In genomic region chr11:73177509-73177875, GRCm38 (mm10) we compare ENCODE assay signal across 8 mouse cellular contexts. TPM values are rescaled to one million over a fixed set of nuclear protein-coding genes. Genes with fewer than 3 reads are reported as not detected.
DNase-seq lines count a peak whose midpoint lies in the region; ATAC-seq and TF ChIP-seq lines count a peak whose summit lies in the region.

No protein-coding gene starts in this region.

- WGBS in cerebellum, adult 2 months, result 0% methylated on average over 28 of the region's 28 CpGs
- WGBS in hindbrain, embryonic 15.5 days, result 0% methylated on average over 28 of the region's 28 CpGs
- under 1% methylated on average over 28 of the region's 28 CpGs for WGBS in limb, embryonic 15.5 days
- 0% methylated on average over 28 of the region's 28 CpGs for WGBS in midbrain, embryonic 14.5 days
- WGBS in thymus, adult 2 months, result 1% methylated on average over 28 of the region's 28 CpGs

- peak overlapping the region; percentile 44; the same call in 1 of the 2 replicates for H3K27ac ChIP-seq in cerebellum, adult 2 months (ENCODE audit: insufficient read depth, low read length)
- peak overlapping the region; percentile 85 for H3K27ac ChIP-seq in hindbrain, embryonic 15.5 days (replicated peaks)
- H3K27ac ChIP-seq in limb, embryonic 15.5 days, result peak overlapping the region; percentile 96
- H3K27ac ChIP-seq in midbrain, embryonic 14.5 days (replicated peaks; ENCODE audit: low read depth, low read length), result peak overlapping the region; percentile 86
- H3K27ac ChIP-seq in thymus, adult 2 months (ENCODE audit: control insufficient read depth, insufficient read depth, low read length), result no peak overlapping the region

- H3K27me3 ChIP-seq in cerebellum, adult 2 months (ENCODE audit: control insufficient read depth, insufficient read depth, low read length), result no peaks in the 10 kb centered on the region
- H3K27me3 ChIP-seq in hindbrain, embryonic 15.5 days, result no peaks in the 10 kb centered on the region
- no peaks in the 10 kb centered on the region for H3K27me3 ChIP-seq in limb, embryonic 15.5 days
- no peaks in the 10 kb centered on the region for H3K27me3 ChIP-seq in midbrain, embryonic 14.5 days (ENCODE audit: control insufficient read depth, insufficient read depth, low read length)
- no peaks in the 10 kb centered on the region for H3K27me3 ChIP-seq in thymus, adult 2 months (ENCODE audit: control insufficient read depth, insufficient read depth, low read length)

- H3K9me3 ChIP-seq in hindbrain, embryonic 15.5 days, result no peaks in the 10 kb centered on the region
- H3K9me3 ChIP-seq in limb, embryonic 15.5 days, result no peaks in the 10 kb centered on the region
- H3K9me3 ChIP-seq in midbrain, embryonic 14.5 days (ENCODE audit: control insufficient read depth, low read length), result no peaks in the 10 kb centered on the region

- H3K36me3 ChIP-seq in hindbrain, embryonic 15.5 days, result peaks cover 16% of the 10 kb centered on the region
- H3K36me3 ChIP-seq in limb, embryonic 15.5 days, result peaks cover 25% of the 10 kb centered on the region
- peaks cover 26% of the 10 kb centered on the region; the same call in 1 of the 2 replicates for H3K36me3 ChIP-seq in midbrain, embryonic 14.5 days (ENCODE audit: control insufficient read depth, insufficient read depth, low read length)
- no peaks in the 10 kb centered on the region for H3K36me3 ChIP-seq in thymus, adult 2 months (ENCODE audit: control insufficient read depth, insufficient read depth, low read length)

- no peak for TF ChIP-seq CTCF in cerebellum, adult 2 months (IDR thresholded peaks at IDR 0.05; ENCODE audit: borderline replicate concordance, insufficient read depth, low read depth, low read length)
- no peak for TF ChIP-seq CTCF in brain, embryonic 14.5 days (IDR thresholded peaks at IDR 0.05; ENCODE audit: borderline replicate concordance, extremely low read depth, insufficient read depth, insufficient read length)
- no peak for TF ChIP-seq CTCF in thymus, adult 2 months (IDR thresholded peaks at IDR 0.05; ENCODE audit: borderline replicate concordance, control insufficient read depth, extremely low read depth, insufficient read depth, low read length, poor library complexity)

- ATAC-seq in hindbrain, embryonic 15.5 days (ENCODE audit: low FRiP score, low read depth), result no peak; the same call in 1 of the 2 replicates
- ATAC-seq in limb, embryonic 15.5 days (ENCODE audit: insufficient number of reproducible peaks, low FRiP score, low TSS enrichment, low read depth), result peak; percentile 78
- peak; percentile 62 for ATAC-seq in midbrain, embryonic 14.5 days (ENCODE audit: low FRiP score, low TSS enrichment)

- peak overlapping the region; percentile 76 for H3K9ac ChIP-seq in hindbrain, embryonic 15.5 days
- peak overlapping the region; percentile 65 for H3K9ac ChIP-seq in limb, embryonic 15.5 days
- peak overlapping the region; percentile 82 for H3K9ac ChIP-seq in midbrain, embryonic 14.5 days (replicated peaks; ENCODE audit: low read length)

- DNase-seq in cerebellum, adult 2 months, result no peak
- DNase-seq in cerebellum, adult 11 months, result no peak
- peak; percentile 75 for DNase-seq in brain, embryonic 14.5 days (ENCODE audit: low read depth)
- peak; percentile 67 to 73 for DNase-seq in gastrocnemius, adult 8-10 months (ENCODE audit: low spot score in 2 of 2)
- DNase-seq in midbrain, embryonic 14.5 days, result peak; percentile 74
- peak; percentile 53 for DNase-seq in thymus, adult 2 months

- H3K4me2 ChIP-seq in hindbrain, embryonic 15.5 days, result peak overlapping the region; percentile 78
- H3K4me2 ChIP-seq in limb, embryonic 15.5 days, result peak overlapping the region; percentile 60
- peak overlapping the region; percentile 72 for H3K4me2 ChIP-seq in midbrain, embryonic 14.5 days (ENCODE audit: low read length)

- H3K4me3 ChIP-seq in cerebellum, adult 2 months (replicated peaks; ENCODE audit: insufficient read depth, low read depth, low read length), result peak overlapping the region; percentile 74
- H3K4me3 ChIP-seq in hindbrain, embryonic 15.5 days, result peak overlapping the region; percentile 65
- H3K4me3 ChIP-seq in limb, embryonic 15.5 days, result peak overlapping the region; percentile 78
- peak overlapping the region; percentile 92 for H3K4me3 ChIP-seq in midbrain, embryonic 14.5 days (replicated peaks; ENCODE audit: low read depth, low read length)
- H3K4me3 ChIP-seq in thymus, adult 2 months (ENCODE audit: control insufficient read depth, insufficient read depth, low read length), result peak overlapping the region; percentile 80

- no peak for TF ChIP-seq POLR2A in cerebellum, adult 2 months (IDR thresholded peaks at IDR 0.05; ENCODE audit: borderline replicate concordance, insufficient read depth, low read length)
- no peak for TF ChIP-seq POLR2A in brain, embryonic 14.5 days (IDR thresholded peaks at IDR 0.05; ENCODE audit: borderline replicate concordance, extremely low read depth, insufficient read depth, insufficient read length, poor library complexity, severe bottlenecking)
- no peak for TF ChIP-seq POLR2A in thymus, adult 2 months (IDR thresholded peaks at IDR 0.05; ENCODE audit: control insufficient read depth, extremely low read depth, insufficient read depth, low read length, poor library complexity)

- H3K4me1 ChIP-seq in cerebellum, adult 2 months (ENCODE audit: control insufficient read depth, insufficient read depth, low read length), result peaks cover 4% of the 10 kb centered on the region; the same call in 1 of the 2 replicates
- peaks cover 38% of the 10 kb centered on the region for H3K4me1 ChIP-seq in hindbrain, embryonic 15.5 days (replicated peaks)
- H3K4me1 ChIP-seq in limb, embryonic 15.5 days, result peaks cover 28% of the 10 kb centered on the region
- peaks cover 26% of the 10 kb centered on the region for H3K4me1 ChIP-seq in midbrain, embryonic 14.5 days (ENCODE audit: control insufficient read depth, insufficient read depth, low read length)
- H3K4me1 ChIP-seq in thymus, adult 2 months (replicated peaks; ENCODE audit: control insufficient read depth, insufficient read depth, low read length), result peaks cover 14% of the 10 kb centered on the region

RNA-seq across cellular contexts. Expression of gene Tax1bp3, which starts 0.6 kb away (rescaled TPM):
- polyA plus RNA-seq in cerebellum, adult 2 months (2012; rRNA removed), result 15.9 and 16.5 TPM in 2 replicates
- polyA plus RNA-seq in brain, embryonic 14.5 days (2012; rRNA removed), result 91.6 and 112 TPM in 2 replicates
- total RNA-seq in gastrocnemius, adult 8-10 months (2022), result 1 to 10 TPM; 4.9 to 9.2 (median 7.2) TPM
- polyA plus RNA-seq in hindbrain, embryonic 15.5 days (2015; fragmentation: Nextera tagmentation; extraction: Ambion mirVana), result 131 TPM in 2 replicates
- 217 and 224 TPM in 2 replicates for polyA plus RNA-seq in limb, embryonic 15.5 days (2015; fragmentation: Nextera tagmentation; extraction: Ambion mirVana)
- polyA plus RNA-seq in midbrain, embryonic 14.5 days (2014; fragmentation: Nextera tagmentation; extraction: Ambion mirVana), result 149 and 165 TPM in 2 replicates
- polyA plus RNA-seq in thymus, adult 2 months (2012; rRNA removed), result 63.1 and 72.0 TPM in 2 replicates

RNA-seq across cellular contexts. Expression of gene Emc6, which starts 0.7 kb away (rescaled TPM):
- 78.7 and 80.6 TPM in 2 replicates for polyA plus RNA-seq in cerebellum, adult 2 months (2012; rRNA removed)
- polyA plus RNA-seq in brain, embryonic 14.5 days (2012; rRNA removed), result 74.7 and 115 TPM in 2 replicates
- 10 to 100 TPM; 80.9 to 89.6 (median 84.1) TPM for total RNA-seq in gastrocnemius, adult 8-10 months (2022)
- polyA plus RNA-seq in hindbrain, embryonic 15.5 days (2015; fragmentation: Nextera tagmentation; extraction: Ambion mirVana), result 126 and 131 TPM in 2 replicates
- polyA plus RNA-seq in limb, embryonic 15.5 days (2015; fragmentation: Nextera tagmentation; extraction: Ambion mirVana), result 91.9 and 95.4 TPM in 2 replicates
- polyA plus RNA-seq in midbrain, embryonic 14.5 days (2014; fragmentation: Nextera tagmentation; extraction: Ambion mirVana), result 144 and 151 TPM in 2 replicates
- polyA plus RNA-seq in thymus, adult 2 months (2012; rRNA removed), result 58.6 and 64.9 TPM in 2 replicates

RNA-seq across cellular contexts. Expression of gene P2rx5, which starts 17.3 kb away (rescaled TPM):
- polyA plus RNA-seq in cerebellum, adult 2 months (2012; rRNA removed), result 4.5 and 6.2 TPM in 2 replicates
- 0.44 and 0.53 TPM in 2 replicates for polyA plus RNA-seq in brain, embryonic 14.5 days (2012; rRNA removed)
- total RNA-seq in gastrocnemius, adult 8-10 months (2022), result 1 to 10 TPM; 6.4 to 9.5 (median 7.0) TPM
- polyA plus RNA-seq in hindbrain, embryonic 15.5 days (2015; fragmentation: Nextera tagmentation; extraction: Ambion mirVana), result 0.43 and 0.49 TPM in 2 replicates
- polyA plus RNA-seq in limb, embryonic 15.5 days (2015; fragmentation: Nextera tagmentation; extraction: Ambion mirVana), result 1.2 and 2.0 TPM in 2 replicates
- polyA plus RNA-seq in midbrain, embryonic 14.5 days (2014; fragmentation: Nextera tagmentation; extraction: Ambion mirVana), result 0.12 TPM in 1 of 2 replicates, not detected in the other
- polyA plus RNA-seq in thymus, adult 2 months (2012; rRNA removed), result 1.9 and 2.0 TPM in 2 replicates

RNA-seq across cellular contexts. Expression of gene Ctns, which starts 21.4 kb away (rescaled TPM):
- polyA plus RNA-seq in cerebellum, adult 2 months (2012; rRNA removed), result 26.6 and 26.9 TPM in 2 replicates
- polyA plus RNA-seq in brain, embryonic 14.5 days (2012; rRNA removed), result 25.5 and 25.7 TPM in 2 replicates
- total RNA-seq in gastrocnemius, adult 8-10 months (2022), result 1 to 10 TPM; 3.3 to 4.3 (median 4.1) TPM
- 16.2 and 18.4 TPM in 2 replicates for polyA plus RNA-seq in hindbrain, embryonic 15.5 days (2015; fragmentation: Nextera tagmentation; extraction: Ambion mirVana)
- polyA plus RNA-seq in limb, embryonic 15.5 days (2015; fragmentation: Nextera tagmentation; extraction: Ambion mirVana), result 22.0 and 24.6 TPM in 2 replicates
- 18.1 and 23.0 TPM in 2 replicates for polyA plus RNA-seq in midbrain, embryonic 14.5 days (2014; fragmentation: Nextera tagmentation; extraction: Ambion mirVana)
- polyA plus RNA-seq in thymus, adult 2 months (2012; rRNA removed), result 20.1 and 20.6 TPM in 2 replicates

RNA-seq across cellular contexts. Expression of gene Shpk, which starts 21.8 kb away (rescaled TPM):
- 4.1 and 4.5 TPM in 2 replicates for polyA plus RNA-seq in cerebellum, adult 2 months (2012; rRNA removed)
- polyA plus RNA-seq in brain, embryonic 14.5 days (2012; rRNA removed), result 1.5 and 2.0 TPM in 2 replicates
- total RNA-seq in gastrocnemius, adult 8-10 months (2022), result 1 to 10 TPM in 1 of 4 experiments, under 1 TPM in 3; 0.29 to 1.1 (median 0.71) TPM
- polyA plus RNA-seq in hindbrain, embryonic 15.5 days (2015; fragmentation: Nextera tagmentation; extraction: Ambion mirVana), result 2.6 and 2.9 TPM in 2 replicates
- polyA plus RNA-seq in limb, embryonic 15.5 days (2015; fragmentation: Nextera tagmentation; extraction: Ambion mirVana), result 2.8 and 3.0 TPM in 2 replicates
- 1.1 and 1.6 TPM in 2 replicates for polyA plus RNA-seq in midbrain, embryonic 14.5 days (2014; fragmentation: Nextera tagmentation; extraction: Ambion mirVana)
- 3.7 and 4.0 TPM in 2 replicates for polyA plus RNA-seq in thymus, adult 2 months (2012; rRNA removed)

Comparison
In these comparisons a context has a peak if more than half of its experiments do, and no peak if none do; other contexts are left out.
1. DNase-seq: peak in brain, embryonic 14.5 days (single experiment), gastrocnemius, adult 8-10 months (2 of 2), midbrain, embryonic 14.5 days (single experiment) and thymus, adult 2 months (single experiment); none in cerebellum, adult 2 months (0 of 2) and cerebellum, adult 11 months (single experiment).
2. Peak in every context shown above with its lines, with median percentiles within 50 percentile points of each other: H3K4me3 ChIP-seq, H3K4me2 ChIP-seq and H3K9ac ChIP-seq.